Mouse (Mus musculus) spleen, adult 2 months (tissue): ENCODE data around the gene Zswim9.
A peak's percentile ranks its signal among the peaks of the same experiment; 100 is the strongest.

Experiments
- CTCF ChIP-seq: fragments of 200-500 bp; IDR thresholded peaks from 2 replicates; pipeline ENCODE4 v1.5.1; 2011; ENCODE audit warnings: mild to moderate bottlenecking, inconsistent platforms; ENCODE audit not compliant: insufficient read depth, insufficient read length, insufficient replicate concordance; ENCODE audit errors: extremely low read depth
- POLR2A ChIP-seq: fragments of 200-500 bp; IDR thresholded peaks from 2 replicates; pipeline ENCODE4 v1.6.1; 2011; ENCODE audit warnings: low read depth, low read length, inconsistent platforms

DNA sequence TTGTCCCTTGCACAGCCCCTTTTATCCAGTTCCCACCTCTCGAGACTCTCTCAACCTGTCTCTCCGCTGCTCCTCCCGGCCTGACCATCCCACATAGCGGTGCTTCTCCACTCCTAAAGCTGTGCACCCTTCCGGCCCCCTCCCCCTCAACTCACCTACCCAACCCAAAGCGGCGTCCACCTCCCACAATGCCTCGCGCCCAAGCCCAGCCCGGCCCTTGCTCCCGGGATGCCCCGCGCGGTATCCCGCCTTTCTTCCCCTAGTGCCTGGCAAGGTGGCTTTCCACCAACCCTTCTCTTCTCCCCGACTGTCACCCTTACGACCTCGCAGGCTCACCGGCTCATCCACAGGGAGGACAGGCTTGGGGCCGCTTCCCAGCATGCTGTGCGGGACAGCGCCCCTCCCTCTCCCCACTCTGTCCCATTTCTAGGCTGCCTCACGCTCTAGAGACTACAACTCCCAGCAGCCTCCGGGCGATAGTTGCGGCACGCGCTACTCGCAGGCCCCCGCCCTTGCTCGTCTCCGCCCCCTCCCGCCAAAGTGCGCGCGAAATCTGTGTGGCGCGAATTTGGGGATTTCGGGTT lies at the start of gene Zswim9:
- TF ChIP-seq POLR2A (peak; percentile 44; the same call in 1 of the 2 replicates), CTCF (no peak)
